Mouse (Mus musculus): Measurements from ENCODE around the gene Hdgfl2.

DNA sequence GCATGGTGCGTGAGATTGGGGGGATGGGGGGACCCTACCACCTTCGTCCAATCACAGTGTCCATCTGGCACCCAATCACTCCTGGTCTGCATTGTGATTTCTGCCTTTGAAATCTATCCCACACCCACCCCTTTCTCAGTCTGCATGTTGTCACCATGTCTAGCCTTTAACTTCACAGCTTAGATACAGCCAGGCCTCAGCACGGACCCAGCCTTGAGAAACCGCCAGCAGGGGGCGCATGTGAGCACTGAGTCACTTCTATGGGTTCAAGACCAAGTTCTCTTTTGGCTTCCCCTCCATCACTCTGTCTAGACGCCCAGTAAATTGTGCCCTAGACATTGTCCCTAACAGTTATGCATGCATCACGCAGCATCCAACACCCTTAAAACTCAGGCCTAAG lies 52.4 kb downstream of the Hdgfl2 start:
- TF ChIP-seq GATA1 (IDR thresholded peaks at IDR 0.05; ENCODE audit: borderline replicate concordance, low read length) (no peak), FLI1 (IDR thresholded peaks at IDR 0.05; ENCODE audit: low read length) (no peak)
